Comparison of ENCODE assay signal across 17 mouse cellular contexts in the genomic region with DNA sequence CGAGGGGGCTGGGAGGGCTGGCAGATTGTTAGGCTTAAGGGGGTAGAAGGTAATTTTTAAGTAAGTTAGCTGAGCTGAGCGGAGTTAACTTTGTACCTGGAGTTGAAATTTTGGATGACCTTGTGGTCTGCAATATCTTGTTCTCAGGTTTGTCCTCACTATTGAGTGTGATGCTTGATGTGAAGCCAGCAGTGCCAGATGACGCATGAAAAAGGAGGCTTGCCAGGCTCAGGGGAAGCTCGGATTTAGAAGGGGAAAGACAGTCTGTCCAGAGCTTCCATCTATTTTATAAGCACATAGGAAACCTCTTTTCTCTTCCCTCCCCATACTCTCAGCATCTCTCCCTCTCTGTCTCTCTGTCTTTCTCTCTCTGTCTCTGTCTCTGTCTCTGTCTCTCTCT.
DNase-seq lines count a peak whose midpoint lies in the region; ATAC-seq lines count a peak whose summit lies in the region.
"Had no signal": no experiment of that assay in that cellular context is flagged by ENCODE, and none has a peak within 500 bp of the region (broad histone marks: within the 10 kb centered on the region; RNA-seq: fewer than 3 reads in every experiment).

No protein-coding gene starts in this region.

- no peaks in the 10 kb centered on the region for H3K27me3 ChIP-seq in kidney, embryonic 14.5 days (ENCODE audit: control insufficient read depth, insufficient read depth, low read length)
- H3K27me3 ChIP-seq: embryonic facial prominence, embryonic 12.5 days; heart, embryonic 12.5 days; intestine, embryonic 15.5 days; Patski had no signal

- WGBS in kidney, embryonic 14.5 days = 84% methylated on average over 4 of the region's 4 CpGs

- ATAC-seq in kidney, embryonic 14.5 days (ENCODE audit: low FRiP score, low TSS enrichment) = no peak
- ATAC-seq: forebrain, postnatal 0 days; intestine, embryonic 15.5 days; Patski had no signal

- peak; percentile 52 for DNase-seq in cerebellum, adult 11 months
- no peak for DNase-seq in cerebellum, postnatal 4 days (ENCODE audit: low spot score in 2 of 2)
- peak; percentile 12 to 17 for DNase-seq in layer of hippocampus, postnatal 36 days
- DNase-seq in layer of hippocampus, adult 9-11 months = no peak
- peak; percentile 44 for DNase-seq in adrenal gland, postnatal 25 days
- DNase-seq in cerebellum, adult 9-10 months = peak; percentile 75
- no peak for DNase-seq in gastrocnemius, postnatal 25 days
- DNase-seq: forebrain, postnatal 0 days; lung, postnatal 14 days; thymus, adult 2 months had no signal

- H3K27ac ChIP-seq in kidney, embryonic 14.5 days (ENCODE audit: low read depth, low read length) = no peak overlapping the region
- H3K27ac ChIP-seq: embryonic facial prominence, embryonic 12.5 days; hindbrain, embryonic 10.5 days; intestine, embryonic 15.5 days had no signal

- peaks cover 4% of the 10 kb centered on the region; the same call in 1 of the 2 replicates for H3K4me1 ChIP-seq in kidney, embryonic 14.5 days (ENCODE audit: control insufficient read depth, insufficient read depth, low read length)
- H3K4me1 ChIP-seq: embryonic facial prominence, embryonic 12.5 days; hindbrain, embryonic 10.5 days; intestine, embryonic 15.5 days had no signal

- H3K36me3 ChIP-seq in kidney, embryonic 14.5 days (ENCODE audit: control insufficient read depth, insufficient read depth, low read length) = no peaks in the 10 kb centered on the region
- H3K36me3 ChIP-seq: embryonic facial prominence, embryonic 12.5 days; heart, embryonic 12.5 days; hindbrain, embryonic 10.5 days; intestine, embryonic 15.5 days had no signal

- no peak overlapping the region for H3K9ac ChIP-seq in kidney, embryonic 14.5 days (ENCODE audit: low read depth, low read length)
- H3K9ac ChIP-seq: embryonic facial prominence, embryonic 12.5 days; forebrain, postnatal 0 days; heart, embryonic 12.5 days; intestine, embryonic 15.5 days had no signal

- no peaks in the 10 kb centered on the region for H3K9me3 ChIP-seq in kidney, embryonic 14.5 days (ENCODE audit: control insufficient read depth, low read length)
- H3K9me3 ChIP-seq: embryonic facial prominence, embryonic 12.5 days; heart, embryonic 12.5 days; hindbrain, embryonic 10.5 days; intestine, embryonic 15.5 days had no signal

- no peak overlapping the region for H3K4me2 ChIP-seq in kidney, embryonic 14.5 days (replicated peaks; ENCODE audit: low read depth, low read length)
- H3K4me2 ChIP-seq: embryonic facial prominence, embryonic 12.5 days; heart, embryonic 12.5 days; intestine, embryonic 15.5 days; midbrain, embryonic 11.5 days had no signal

- H3K4me3 ChIP-seq in kidney, embryonic 14.5 days (ENCODE audit: low read length) = no peak overlapping the region
- H3K4me3 ChIP-seq: embryonic facial prominence, embryonic 12.5 days; heart, embryonic 12.5 days; hindbrain, embryonic 10.5 days; intestine, embryonic 15.5 days had no signal

Comparison
In these comparisons a context has a peak if more than half of its experiments do, and no peak if none do; other contexts are left out.
1. DNase-seq: peak in cerebellum, adult 11 months (single experiment), layer of hippocampus, postnatal 36 days (2 of 2), adrenal gland, postnatal 25 days (single experiment) and cerebellum, adult 9-10 months (single experiment); none in cerebellum, postnatal 4 days (0 of 2), layer of hippocampus, adult 9-11 months (single experiment) and gastrocnemius, postnatal 25 days (single experiment).